ENCODE assay signal across 8 mouse cellular contexts in the genomic region with DNA sequence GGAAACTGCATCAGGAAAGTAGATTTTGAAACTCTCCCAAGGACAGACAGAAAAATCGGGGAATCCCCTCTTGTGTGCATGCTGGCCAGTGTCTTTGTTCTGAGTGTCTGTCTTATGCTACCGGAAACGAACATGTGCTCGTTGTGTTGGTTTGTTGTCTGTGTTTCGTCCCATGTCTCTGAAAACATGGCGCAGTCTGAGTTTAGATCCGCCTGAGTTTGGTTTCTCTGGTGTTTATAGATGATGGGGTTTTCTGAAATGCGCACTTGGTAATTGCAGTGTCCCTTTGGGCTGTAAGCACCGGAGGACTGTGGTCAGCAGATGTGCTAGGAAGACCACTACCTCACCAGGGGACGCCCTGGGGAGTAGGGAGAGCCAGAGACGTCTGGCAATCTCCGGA. TPM values are rescaled to one million over a fixed set of nuclear protein-coding genes. Genes with fewer than 3 reads are reported as not detected.
DNase-seq lines count a peak whose midpoint lies in the region; ATAC-seq and TF ChIP-seq lines count a peak whose summit lies in the region.

No protein-coding gene starts in this region.

- WGBS in lung, embryonic 15.5 days: 4% methylated on average over 12 of the region's 12 CpGs
- 3% methylated on average over 12 of the region's 12 CpGs for WGBS in heart, embryonic 16.5 days
- WGBS in liver, embryonic 11.5 days: 4% methylated on average over 12 of the region's 12 CpGs
- WGBS in olfactory bulb, adult 2 months: 6% methylated on average over 12 of the region's 12 CpGs

- no peak overlapping the region for H3K9ac ChIP-seq in lung, embryonic 15.5 days
- peak overlapping the region; percentile 75 for H3K9ac ChIP-seq in heart, embryonic 16.5 days (ENCODE audit: low read length)
- H3K9ac ChIP-seq in liver, embryonic 11.5 days (ENCODE audit: low read depth, low read length): 0 out of 2 replicates have a peak overlapping the region, but pooled peaks have one; percentile 46

- H3K27me3 ChIP-seq in lung, embryonic 15.5 days: no peaks in the 10 kb centered on the region
- H3K27me3 ChIP-seq in heart, embryonic 16.5 days (ENCODE audit: control insufficient read depth, insufficient read depth, low read length): no peaks in the 10 kb centered on the region
- no peaks in the 10 kb centered on the region for H3K27me3 ChIP-seq in liver, embryonic 11.5 days (replicated peaks; ENCODE audit: control insufficient read depth, insufficient read depth, low read length)

- no peak for TF ChIP-seq POLR2A in olfactory bulb, adult 2 months (IDR thresholded peaks at IDR 0.05; ENCODE audit: insufficient read depth, low read depth, low read length)

- 0 out of 2 replicates have a peak overlapping the region, but pooled peaks have one; percentile 9 for H3K27ac ChIP-seq in lung, embryonic 15.5 days
- peak overlapping the region; percentile 39; the same call in 1 of the 2 replicates for H3K27ac ChIP-seq in heart, embryonic 16.5 days (ENCODE audit: low read length)
- H3K27ac ChIP-seq in liver, embryonic 11.5 days (ENCODE audit: low read depth, low read length): no peak overlapping the region
- no peak overlapping the region for H3K27ac ChIP-seq in olfactory bulb, adult 2 months (ENCODE audit: insufficient read depth, low read depth, low read length)

- no peaks in the 10 kb centered on the region for H3K9me3 ChIP-seq in lung, embryonic 15.5 days
- H3K9me3 ChIP-seq in heart, embryonic 16.5 days (replicated peaks; ENCODE audit: control insufficient read depth, low read length): no peaks in the 10 kb centered on the region
- no peaks in the 10 kb centered on the region for H3K9me3 ChIP-seq in liver, embryonic 11.5 days (ENCODE audit: control insufficient read depth, low read length)

- H3K4me1 ChIP-seq in lung, embryonic 15.5 days: no peaks in the 10 kb centered on the region
- no peaks in the 10 kb centered on the region for H3K4me1 ChIP-seq in heart, embryonic 16.5 days (ENCODE audit: control insufficient read depth, insufficient read depth, low read length)
- H3K4me1 ChIP-seq in liver, embryonic 11.5 days (replicated peaks; ENCODE audit: control insufficient read depth, insufficient read depth, low read length): no peaks in the 10 kb centered on the region
- no peaks in the 10 kb centered on the region for H3K4me1 ChIP-seq in olfactory bulb, adult 2 months (ENCODE audit: control insufficient read depth, insufficient read depth, low read length)

- no peak for TF ChIP-seq CTCF in olfactory bulb, adult 2 months (IDR thresholded peaks at IDR 0.05; ENCODE audit: insufficient read depth, low read depth, low read length)

- peak overlapping the region; percentile 63 for H3K4me2 ChIP-seq in lung, embryonic 15.5 days
- H3K4me2 ChIP-seq in heart, embryonic 16.5 days (ENCODE audit: low read depth, low read length): peak overlapping the region; percentile 74
- peak overlapping the region; percentile 62 for H3K4me2 ChIP-seq in liver, embryonic 11.5 days

- peak overlapping the region; percentile 45 for H3K4me3 ChIP-seq in lung, embryonic 15.5 days
- peak overlapping the region; percentile 60 for H3K4me3 ChIP-seq in heart, embryonic 16.5 days (ENCODE audit: low read length)
- H3K4me3 ChIP-seq in liver, embryonic 11.5 days (ENCODE audit: low read depth, low read length): peak overlapping the region; percentile 46
- H3K4me3 ChIP-seq in olfactory bulb, adult 2 months (ENCODE audit: insufficient read depth, low read depth, low read length): peak overlapping the region; percentile 43

- H3K36me3 ChIP-seq in lung, embryonic 15.5 days: no peaks in the 10 kb centered on the region
- no peaks in the 10 kb centered on the region for H3K36me3 ChIP-seq in heart, embryonic 16.5 days (ENCODE audit: control insufficient read depth, insufficient read depth)
- H3K36me3 ChIP-seq in liver, embryonic 11.5 days (ENCODE audit: control insufficient read depth, insufficient read depth, low read length): no peaks in the 10 kb centered on the region

- no peak for DNase-seq in lung, adult 18-20 months
- DNase-seq in embryo, embryonic 10 days (ENCODE audit: low spot score): peak; percentile 35
- peak; percentile 47 for DNase-seq in liver, embryonic 11.5 days (ENCODE audit: low spot score)
- no peak for DNase-seq in cerebellum, postnatal 4 days (ENCODE audit: low spot score in 2 of 2)
- DNase-seq in cerebellum, adult 8-10 months: no peak

- ATAC-seq in lung, embryonic 15.5 days (ENCODE audit: borderline replicate concordance, extremely low read depth, low FRiP score, low TSS enrichment): no peak
- no peak for ATAC-seq in heart, embryonic 16.5 days (replicated peaks; ENCODE audit: extremely low read depth, insufficient read depth, low FRiP score)
- no peak for ATAC-seq in liver, embryonic 11.5 days (replicated peaks; ENCODE audit: low FRiP score)

RNA-seq across cellular contexts. Expression of a gene that starts 9.3 kb away (rescaled TPM):
- polyA plus RNA-seq in lung, embryonic 15.5 days (2015; fragmentation: Nextera tagmentation; extraction: Ambion mirVana): not detected in 2 replicates
- polyA plus RNA-seq in heart, embryonic 16.5 days (2015; fragmentation: Nextera tagmentation; extraction: Ambion mirVana): not detected in 2 replicates
- not detected in 2 replicates for polyA plus RNA-seq in liver, embryonic 11.5 days (2014; fragmentation: Nextera tagmentation; extraction: Ambion mirVana)
- polyA plus RNA-seq in olfactory bulb, adult 2 months (2012; ENCODE audit: insufficient read depth, insufficient read length, low replicate concordance, missing spikeins): not detected in 2 replicates

RNA-seq across cellular contexts. Expression of a gene that starts 21.3 kb away (rescaled TPM):
- polyA plus RNA-seq in lung, embryonic 15.5 days (2015; fragmentation: Nextera tagmentation; extraction: Ambion mirVana): 0.05 and 0.06 TPM in 2 replicates
- polyA plus RNA-seq in heart, embryonic 16.5 days (2015; fragmentation: Nextera tagmentation; extraction: Ambion mirVana): 0.12 TPM in 1 of 2 replicates, not detected in the other
- not detected in 2 replicates for polyA plus RNA-seq in liver, embryonic 11.5 days (2014; fragmentation: Nextera tagmentation; extraction: Ambion mirVana)
- polyA plus RNA-seq in olfactory bulb, adult 2 months (2012; ENCODE audit: insufficient read depth, insufficient read length, low replicate concordance, missing spikeins): not detected in 2 replicates

RNA-seq across cellular contexts. Expression of a gene that starts 26.9 kb away (rescaled TPM):
- not detected in 2 replicates for polyA plus RNA-seq in lung, embryonic 15.5 days (2015; fragmentation: Nextera tagmentation; extraction: Ambion mirVana)
- not detected in 2 replicates for polyA plus RNA-seq in heart, embryonic 16.5 days (2015; fragmentation: Nextera tagmentation; extraction: Ambion mirVana)
- 0.12 TPM in 1 of 2 replicates, not detected in the other for polyA plus RNA-seq in liver, embryonic 11.5 days (2014; fragmentation: Nextera tagmentation; extraction: Ambion mirVana)
- polyA plus RNA-seq in olfactory bulb, adult 2 months (2012; ENCODE audit: insufficient read depth, insufficient read length, low replicate concordance, missing spikeins): not detected in 2 replicates

RNA-seq across cellular contexts. Expression of a gene that starts 43.0 kb away (rescaled TPM):
- polyA plus RNA-seq in lung, embryonic 15.5 days (2015; fragmentation: Nextera tagmentation; extraction: Ambion mirVana): 4.4 and 4.6 TPM in 2 replicates
- polyA plus RNA-seq in heart, embryonic 16.5 days (2015; fragmentation: Nextera tagmentation; extraction: Ambion mirVana): 3.2 and 3.6 TPM in 2 replicates
- polyA plus RNA-seq in liver, embryonic 11.5 days (2014; fragmentation: Nextera tagmentation; extraction: Ambion mirVana): 1.1 and 1.3 TPM in 2 replicates
- polyA plus RNA-seq in olfactory bulb, adult 2 months (2012; ENCODE audit: insufficient read depth, insufficient read length, low replicate concordance, missing spikeins): not detected in 2 replicates

Comparison
In these comparisons a context has a peak if more than half of its experiments do, and no peak if none do; other contexts are left out.
1. H3K27ac ChIP-seq: peak in lung, embryonic 15.5 days (single experiment) and heart, embryonic 16.5 days (single experiment); none in liver, embryonic 11.5 days (single experiment) and olfactory bulb, adult 2 months (single experiment).
2. DNase-seq: peak in embryo, embryonic 10 days (single experiment) and liver, embryonic 11.5 days (single experiment); none in lung, adult 18-20 months (0 of 2), cerebellum, postnatal 4 days (0 of 2) and cerebellum, adult 8-10 months (single experiment).
3. Peak in every context shown above with its lines, with median percentiles within 50 percentile points of each other: H3K4me2 ChIP-seq and H3K4me3 ChIP-seq.